Mouse (Mus musculus): ENCODE data around the gene Gprasp2. TPM values are rescaled to one million over a fixed set of nuclear protein-coding genes. Genes with fewer than 3 reads are reported as not detected.

The Gprasp2 gene
- 13.3 and 17.2 TPM in 2 replicates for polyA plus RNA-seq (2015; fragmentation: Nextera tagmentation; extraction: Ambion mirVana)

GRCm38 (mm10) chrX:135838521-135839360 lies at the start of gene Gprasp2:
Gene Gprasp2, plus strand, starts transcription at chrX:135839034.

GRCm38 (mm10) chrX:135797212-135797644 lies 41.6 kb upstream of the Gprasp2 start, which contains the start of gene Bhlhb9:
Gene Bhlhb9, plus strand, starts transcription at chrX:135797594.

Other genes with a start within 250 kb of the Gprasp2 start
- gene Nxf7, start 240.3 kb upstream of the Gprasp2 start, polyA plus RNA-seq (2015; fragmentation: Nextera tagmentation; extraction: Ambion mirVana) = 0.13 and 0.29 TPM in 2 replicates
- 0.14 and 0.15 TPM in 2 replicates for gene Prame, start 211.3 kb upstream of the Gprasp2 start, polyA plus RNA-seq (2015; fragmentation: Nextera tagmentation; extraction: Ambion mirVana)
- gene Tcp11x2, start 145.2 kb upstream of the Gprasp2 start, polyA plus RNA-seq (2015; fragmentation: Nextera tagmentation; extraction: Ambion mirVana) = 0.12 TPM in 1 of 2 replicates, not detected in the other
- 1.2 TPM in 1 of 2 replicates, not detected in the other for gene Tmsb15a, start 113.8 kb upstream of the Gprasp2 start, polyA plus RNA-seq (2015; fragmentation: Nextera tagmentation; extraction: Ambion mirVana)
- gene Armcx5, start 96.3 kb upstream of the Gprasp2 start, polyA plus RNA-seq (2015; fragmentation: Nextera tagmentation; extraction: Ambion mirVana) = 8.2 and 8.3 TPM in 2 replicates
- gene Gprasp1, start 96.3 kb upstream of the Gprasp2 start, polyA plus RNA-seq (2015; fragmentation: Nextera tagmentation; extraction: Ambion mirVana) = 34.1 and 44.5 TPM in 2 replicates
- gene Bhlhb9, start 41.4 kb upstream of the Gprasp2 start, polyA plus RNA-seq (2015; fragmentation: Nextera tagmentation; extraction: Ambion mirVana) = 41.8 and 43.1 TPM in 2 replicates
- 25.0 and 51.1 TPM in 2 replicates for gene Arxes2, start 154.8 kb downstream of the Gprasp2 start, polyA plus RNA-seq (2015; fragmentation: Nextera tagmentation; extraction: Ambion mirVana)
- 7.3 and 14.9 TPM in 2 replicates for gene Arxes1, start 194.3 kb downstream of the Gprasp2 start, polyA plus RNA-seq (2015; fragmentation: Nextera tagmentation; extraction: Ambion mirVana)
- gene Bex2, start 229.2 kb downstream of the Gprasp2 start, polyA plus RNA-seq (2015; fragmentation: Nextera tagmentation; extraction: Ambion mirVana) = 3.8 and 5.9 TPM in 2 replicates
- not detected in 2 replicates for gene Nxf3, start 246.2 kb downstream of the Gprasp2 start, polyA plus RNA-seq (2015; fragmentation: Nextera tagmentation; extraction: Ambion mirVana)